Mouse (Mus musculus) embryo, embryonic 9.5 days (tissue): Measurements from ENCODE around the gene Fam171a2.

ENCODE experiments used
- DNase-seq: peaks from one replicate; pipeline ENCODE4 v3.0.0-alpha.2; 2017; ENCODE audit errors: extremely low spot score

Gene Fam171a2

DNA sequence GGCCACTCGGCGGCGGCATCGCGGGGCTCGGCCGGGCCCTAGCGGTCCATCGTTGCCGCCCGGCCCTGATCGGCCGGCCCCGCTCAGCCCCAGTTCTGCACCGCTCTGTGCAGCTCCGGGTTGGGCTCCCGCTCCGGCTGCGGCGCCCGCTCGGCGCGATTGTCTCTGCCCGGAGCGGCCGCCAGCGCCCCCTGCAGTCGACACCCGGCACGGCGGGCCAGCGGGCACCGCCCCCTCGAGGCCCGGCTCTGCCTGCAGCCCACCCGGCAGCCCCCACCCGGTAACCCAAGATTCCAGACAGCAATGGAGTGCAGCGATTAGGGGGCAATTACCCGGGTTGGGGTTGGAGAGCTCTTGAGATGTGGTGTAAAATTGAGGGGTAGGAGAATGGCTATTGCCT lies at the start of gene Fam171a2:
Gene Fam171a2, minus strand, starts transcription at position 186 of the 400 bp plus-strand sequence.
- peak; percentile 92 for DNase-seq

DNA sequence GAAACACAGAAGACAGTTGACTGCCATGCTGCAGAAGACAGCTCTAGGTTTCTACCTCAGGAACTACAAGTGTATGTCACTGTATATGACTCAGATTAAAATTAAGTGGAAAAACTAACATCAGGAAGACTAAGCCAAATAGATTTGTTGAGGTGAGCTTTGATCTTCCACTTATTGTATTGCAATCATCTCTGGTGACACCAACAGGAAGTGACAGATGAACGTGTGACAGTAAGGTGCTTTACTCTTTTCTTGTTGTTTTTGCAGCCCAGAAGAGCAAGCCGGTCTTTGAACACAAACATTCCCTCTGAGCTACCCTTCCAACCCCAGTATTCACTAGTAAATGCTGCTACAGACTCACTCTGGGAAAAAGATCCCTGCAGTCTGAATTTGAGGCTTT lies 49.2 kb upstream of the Fam171a2 start:
- no peak for DNase-seq

DNA sequence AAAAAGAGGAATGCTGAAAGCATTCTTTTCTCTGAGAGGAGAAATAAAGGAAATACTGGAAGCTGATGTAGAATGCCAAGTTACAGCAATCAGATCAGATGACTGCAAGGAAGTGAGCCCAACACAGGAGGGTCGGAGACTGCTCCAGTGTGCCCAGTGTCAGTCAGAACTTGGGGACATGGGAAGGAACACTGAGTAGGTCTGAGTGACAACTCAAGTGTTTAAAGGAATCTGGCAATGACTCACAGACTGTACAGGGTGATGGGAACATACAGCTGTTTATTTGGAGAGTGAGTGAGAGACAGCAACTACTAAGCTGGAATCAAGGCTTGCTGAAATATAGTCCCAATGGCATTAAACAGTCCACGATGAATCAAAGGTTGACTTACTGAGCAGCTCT lies 48.7 kb upstream of the Fam171a2 start:
- DNase-seq: no peak

DNA sequence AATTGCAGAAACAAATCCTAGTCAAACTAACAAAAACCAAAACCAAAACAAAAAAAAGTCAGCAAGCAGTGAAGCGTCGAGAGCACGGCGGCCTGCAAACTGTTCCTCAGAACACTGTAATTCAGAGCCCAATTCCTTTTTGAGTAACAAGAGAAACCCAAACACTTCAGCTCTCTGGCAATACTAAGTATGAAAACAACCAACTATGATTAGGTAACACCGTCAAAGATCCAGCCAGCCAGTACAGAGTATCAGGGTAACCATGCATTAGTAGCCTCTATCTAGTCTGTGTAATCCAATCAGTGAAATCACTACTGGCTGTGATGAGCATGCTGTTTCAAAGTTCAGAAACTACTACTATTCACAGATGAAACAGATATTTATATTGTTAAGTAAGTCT lies 48.3 kb upstream of the Fam171a2 start:
- DNase-seq: no peak

DNA sequence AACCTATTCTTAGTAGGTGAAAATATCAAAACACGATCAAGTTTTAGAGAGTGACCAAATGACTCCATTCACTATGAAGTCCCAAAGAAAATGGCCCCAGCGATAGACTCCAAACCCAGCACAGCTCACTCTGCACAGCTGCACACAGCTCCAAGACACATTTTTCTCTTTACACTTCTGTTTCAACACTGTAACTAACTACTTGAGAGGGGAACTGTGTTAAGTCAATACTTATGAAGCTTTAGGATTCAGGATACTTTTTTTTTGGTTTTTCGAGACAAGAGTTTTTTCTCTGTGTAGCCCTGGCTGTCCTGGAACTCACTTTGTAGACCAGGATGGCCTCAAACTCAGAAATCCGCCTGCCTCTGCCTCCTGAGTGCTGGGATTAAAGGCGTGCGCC lies 47.6 kb upstream of the Fam171a2 start:
- DNase-seq: no peak

DNA sequence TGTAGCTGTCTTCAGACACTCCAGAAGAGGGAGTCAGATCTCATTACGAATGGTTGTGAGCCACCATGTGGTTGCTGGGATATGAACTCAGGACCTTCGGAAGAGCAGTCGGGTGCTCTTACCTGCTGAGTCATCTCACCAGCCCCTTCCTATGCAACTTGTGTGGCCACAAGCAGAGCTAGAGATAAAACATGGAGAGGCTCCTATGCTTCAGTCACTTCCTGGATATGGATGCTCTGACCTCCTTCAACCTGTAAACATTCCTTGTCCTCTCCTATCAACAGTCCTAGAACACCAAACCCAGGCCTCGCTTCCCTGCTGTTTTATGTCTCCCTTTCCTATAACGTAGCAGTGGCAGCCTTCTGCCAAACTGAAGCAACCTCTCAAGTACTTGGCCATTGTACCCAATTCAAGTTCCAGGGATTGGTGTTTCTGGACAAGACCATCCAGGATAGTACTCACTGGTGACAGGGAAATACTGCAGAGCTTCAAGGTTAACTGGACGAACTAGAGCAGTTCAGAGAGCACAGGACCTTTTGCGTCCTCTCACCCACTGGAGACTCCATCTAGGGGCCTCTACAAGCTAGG lies 46.7 kb upstream of the Fam171a2 start:
- DNase-seq: no peak

DNA sequence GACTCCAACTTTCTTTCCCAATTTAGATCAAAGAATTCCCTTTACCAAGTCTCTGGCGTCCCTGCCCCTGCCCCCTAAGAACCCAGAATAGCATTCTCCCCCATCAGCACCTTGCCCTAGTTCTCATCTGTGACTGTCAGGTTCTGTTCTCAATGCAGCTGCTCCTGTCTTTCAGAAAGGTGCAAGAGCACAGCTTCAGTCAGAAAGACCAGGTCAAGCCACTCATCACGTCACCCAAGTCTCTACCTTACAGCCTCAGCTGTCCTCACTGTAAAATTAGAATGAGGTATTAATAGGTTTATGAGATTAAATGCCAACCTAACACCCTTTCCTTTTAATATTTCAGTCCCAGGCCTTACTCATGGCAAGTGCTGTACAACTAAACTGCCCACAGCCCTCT lies 45.8 kb upstream of the Fam171a2 start:
- DNase-seq: no peak

DNA sequence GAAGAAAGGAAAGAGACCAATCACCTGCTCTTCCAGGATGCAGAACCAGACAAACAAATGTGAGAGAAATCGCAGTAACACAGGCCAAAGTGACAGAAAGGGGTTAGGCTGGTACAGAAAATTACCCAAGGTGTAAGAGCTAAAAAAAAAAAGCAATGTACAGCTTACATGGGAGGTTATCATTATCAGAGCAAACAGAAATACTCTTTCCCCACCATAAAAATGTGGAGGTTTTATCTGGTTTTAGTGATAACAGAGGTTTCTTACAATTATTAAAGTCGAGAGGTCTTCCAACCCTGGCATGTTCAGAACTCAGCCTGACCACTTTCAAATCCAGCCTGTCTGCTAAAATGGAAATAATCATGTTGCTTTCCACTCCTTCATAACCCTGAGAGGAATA lies 40.4 kb upstream of the Fam171a2 start:
- DNase-seq: no peak

DNA sequence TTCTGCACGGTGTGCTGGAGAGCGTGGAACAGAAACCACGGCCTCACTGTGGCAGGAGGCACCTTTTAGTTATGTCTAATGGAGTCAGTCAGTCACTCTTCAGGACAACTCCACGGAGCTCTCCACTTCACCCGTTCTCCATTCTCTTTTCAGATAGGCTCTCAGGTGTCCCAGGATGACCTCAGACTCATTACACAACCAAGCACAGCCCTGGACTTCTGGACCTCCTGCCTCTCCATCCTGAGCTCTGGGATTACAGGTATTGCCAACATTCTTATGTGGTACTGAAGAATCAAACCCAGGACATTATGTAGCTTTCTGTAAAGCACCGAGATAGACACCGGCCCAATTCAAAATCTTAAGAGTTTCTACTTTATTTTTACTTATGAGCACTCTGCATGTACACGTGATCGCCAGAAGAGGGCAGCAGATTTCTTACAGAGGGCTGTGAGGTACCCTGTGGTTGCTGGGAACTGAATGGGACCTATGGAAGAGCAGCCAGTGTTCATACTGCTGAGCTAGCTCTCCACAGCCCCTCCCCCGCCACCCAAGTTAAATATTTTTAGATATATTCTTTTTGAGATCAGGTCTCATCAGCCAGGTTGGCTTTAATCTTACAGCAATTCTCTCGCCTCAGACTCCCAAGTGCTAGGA lies 39.4 kb upstream of the Fam171a2 start:
- peak; percentile 35 for DNase-seq

DNA sequence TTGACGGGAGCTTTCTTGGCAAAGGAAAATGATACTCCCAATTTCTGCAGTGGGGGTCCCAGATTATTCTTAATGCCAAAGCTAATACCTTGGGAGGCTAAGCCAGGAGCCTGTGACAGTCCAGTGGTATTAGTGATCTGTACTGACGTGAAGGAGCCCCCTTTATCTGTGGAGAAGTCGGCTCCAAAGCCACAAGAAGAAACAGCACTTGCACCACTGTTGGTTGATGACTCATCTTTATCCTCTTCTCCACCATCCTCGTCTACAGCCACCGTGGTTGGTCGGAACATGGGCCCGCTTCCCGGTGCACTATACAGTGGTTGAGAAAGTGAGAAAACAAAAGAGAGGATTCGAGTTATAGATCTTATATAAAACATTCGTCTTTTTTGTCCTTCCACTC lies 34.3 kb upstream of the Fam171a2 start:
- no peak for DNase-seq

DNA sequence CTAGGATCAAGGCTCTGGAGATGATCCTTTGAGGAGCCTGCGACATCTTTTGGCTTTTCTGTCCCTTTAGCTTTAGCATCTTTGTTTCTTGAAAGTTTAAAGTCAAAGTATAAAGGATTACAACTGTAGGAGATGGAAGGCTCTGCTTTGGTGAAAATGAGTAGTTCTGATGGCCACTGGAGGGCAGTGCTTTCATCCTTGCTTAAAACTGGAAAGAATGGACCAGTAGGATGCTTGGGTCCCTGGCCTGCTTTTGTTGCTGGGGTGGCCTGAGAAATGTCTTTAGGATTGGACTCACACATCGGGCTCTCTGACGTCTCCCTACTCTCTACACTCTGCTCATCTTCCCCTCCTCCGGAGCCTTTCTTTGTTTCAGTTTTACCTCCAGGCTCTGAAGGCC lies 33.4 kb upstream of the Fam171a2 start:
- no peak for DNase-seq

DNA sequence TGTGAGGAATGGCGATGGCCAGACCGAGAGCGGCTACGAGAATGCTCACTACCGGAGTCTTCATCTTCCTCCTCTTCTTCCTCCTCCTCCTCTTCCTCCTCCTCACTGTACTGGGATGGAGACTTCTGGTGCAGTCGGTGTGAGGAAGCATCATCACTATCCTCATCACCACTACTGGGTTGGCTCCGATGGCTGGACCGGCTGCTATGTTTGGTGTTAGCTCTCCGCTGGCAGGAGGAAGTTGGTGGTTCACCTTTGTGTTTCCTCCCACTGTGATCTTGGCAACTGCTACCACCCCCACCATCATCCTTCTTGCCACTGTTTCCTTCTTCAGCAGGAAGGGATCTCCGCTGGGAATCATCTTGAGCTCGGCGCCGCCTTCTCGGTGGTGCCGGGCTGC lies 32.6 kb upstream of the Fam171a2 start:
- DNase-seq: no peak

DNA sequence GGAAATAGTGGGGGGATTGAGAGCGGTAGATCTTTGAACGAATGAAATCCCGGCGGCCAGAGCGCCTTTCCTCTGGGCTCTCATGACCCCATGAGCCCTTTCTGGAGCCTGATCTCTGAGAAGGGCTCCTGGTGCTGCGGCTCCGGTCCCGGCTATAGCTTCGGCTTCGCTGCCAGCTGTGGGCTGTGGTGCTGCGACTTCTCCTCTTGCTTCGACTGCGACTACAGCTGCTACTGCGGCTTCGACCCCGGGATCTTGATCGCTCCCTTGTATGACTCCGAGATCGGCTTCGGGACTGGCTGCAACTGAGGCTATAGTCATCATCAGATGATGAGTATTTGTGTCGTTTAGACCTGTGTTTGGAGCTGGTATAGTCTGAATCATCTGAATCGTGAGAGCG lies 32.1 kb upstream of the Fam171a2 start:
- DNase-seq: no peak

DNA sequence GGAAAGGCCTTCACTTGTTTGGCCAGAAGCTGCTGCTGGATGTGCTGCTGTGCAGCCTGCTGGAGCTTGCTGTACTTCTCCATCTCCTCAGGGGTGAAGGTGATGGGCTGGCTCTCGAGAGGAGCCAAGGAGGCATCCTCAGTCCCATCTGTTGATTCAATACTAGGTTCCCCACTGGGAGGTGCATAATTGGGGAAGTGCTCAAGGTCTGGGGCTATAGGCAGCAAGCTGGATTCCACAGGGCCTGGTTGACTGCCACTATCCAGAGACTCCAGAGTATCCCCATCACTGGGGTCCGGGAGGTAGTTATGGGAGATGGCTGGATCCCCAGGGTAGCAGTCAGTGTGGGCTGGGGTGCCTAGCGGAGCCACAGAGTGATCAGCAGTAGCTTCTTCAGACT lies 31.2 kb upstream of the Fam171a2 start:
- DNase-seq: no peak

DNA sequence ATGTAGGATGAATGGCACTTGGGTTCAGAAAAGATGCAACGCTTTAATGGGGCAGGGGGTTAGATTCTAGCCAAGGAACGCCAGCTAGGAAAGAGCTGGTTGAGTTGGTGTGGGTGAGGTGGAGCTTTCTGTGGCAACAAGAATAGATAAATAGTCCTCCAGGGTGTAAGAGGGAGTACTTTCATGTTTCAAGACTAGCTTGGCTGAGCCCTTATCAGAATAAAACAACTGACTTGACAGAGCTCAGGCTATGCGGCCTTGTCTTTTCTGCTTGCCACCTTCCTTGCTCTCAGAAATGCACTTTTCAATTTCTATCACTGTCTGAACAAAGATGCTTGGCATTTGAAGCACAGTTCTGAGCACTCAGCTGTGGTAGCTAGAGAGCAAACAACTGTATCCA lies 27.5 kb upstream of the Fam171a2 start:
- DNase-seq: no peak

DNA sequence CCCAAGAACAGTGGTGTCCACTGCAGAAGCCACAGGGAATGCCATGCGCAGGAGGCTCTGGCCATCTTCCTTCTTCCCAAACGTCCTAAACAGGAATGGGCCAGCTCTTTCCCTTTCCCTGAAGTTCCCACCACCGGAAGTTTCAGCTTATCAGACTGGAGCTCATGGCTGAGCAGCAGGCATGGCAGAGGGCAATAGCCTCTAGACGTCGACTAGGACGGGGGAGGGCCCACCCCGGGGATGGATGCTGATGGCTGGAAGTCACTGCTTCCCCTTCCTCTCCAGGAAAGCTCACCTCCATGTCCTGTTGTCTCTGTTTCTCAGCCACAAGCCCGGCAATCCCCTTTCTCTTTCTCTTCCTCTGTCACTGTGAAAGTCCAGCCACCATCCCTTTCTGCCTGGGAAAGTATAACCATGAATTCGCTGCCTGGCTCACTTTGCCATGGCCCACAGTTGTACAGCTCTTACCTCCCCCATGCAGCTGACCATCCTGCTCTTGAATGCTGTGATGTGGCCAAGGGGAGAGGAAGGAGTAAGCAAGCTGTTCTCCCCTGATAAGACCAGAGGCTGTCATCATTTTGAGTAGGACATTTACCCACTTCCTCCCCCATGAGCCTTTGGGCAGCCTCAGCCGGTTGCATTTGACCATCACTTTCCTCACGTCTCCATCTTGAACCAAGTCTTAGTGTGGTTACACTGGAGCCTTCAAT lies 22.3 kb upstream of the Fam171a2 start, which contains the start of gene Itga2b:
Gene Itga2b, minus strand, starts transcription at position 475 of the 710 bp plus-strand sequence.
- no peak for DNase-seq

DNA sequence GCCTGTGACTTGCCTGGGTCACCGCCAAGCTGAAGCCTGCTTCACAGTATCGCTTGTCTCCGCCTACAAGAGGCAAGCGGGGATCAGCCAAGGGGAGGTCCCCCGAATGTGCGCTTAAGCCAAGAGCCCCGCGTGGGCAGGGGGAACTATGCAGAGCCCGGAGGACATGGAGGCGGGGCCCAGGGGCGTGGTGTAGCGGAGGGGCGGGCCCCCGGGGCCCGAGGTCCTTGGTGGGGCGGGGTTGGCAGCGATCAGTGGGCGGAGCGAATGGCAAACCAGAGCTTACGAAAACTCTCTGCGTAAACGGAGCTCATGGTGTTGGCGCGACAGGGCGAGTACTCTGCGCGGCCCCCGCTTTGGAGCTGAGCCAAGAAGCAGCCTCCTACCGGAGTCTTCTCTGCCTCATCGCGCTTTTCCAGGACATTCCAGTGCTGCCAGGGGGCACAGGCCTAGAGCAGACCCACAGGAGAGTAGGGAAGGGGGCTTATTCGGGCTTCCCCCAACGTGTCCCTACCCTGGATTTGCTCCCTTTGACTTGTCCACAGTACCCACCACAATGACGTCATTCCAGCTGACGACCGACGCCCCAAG lies 19.7 kb upstream of the Fam171a2 start:
- DNase-seq: peak; percentile 92

DNA sequence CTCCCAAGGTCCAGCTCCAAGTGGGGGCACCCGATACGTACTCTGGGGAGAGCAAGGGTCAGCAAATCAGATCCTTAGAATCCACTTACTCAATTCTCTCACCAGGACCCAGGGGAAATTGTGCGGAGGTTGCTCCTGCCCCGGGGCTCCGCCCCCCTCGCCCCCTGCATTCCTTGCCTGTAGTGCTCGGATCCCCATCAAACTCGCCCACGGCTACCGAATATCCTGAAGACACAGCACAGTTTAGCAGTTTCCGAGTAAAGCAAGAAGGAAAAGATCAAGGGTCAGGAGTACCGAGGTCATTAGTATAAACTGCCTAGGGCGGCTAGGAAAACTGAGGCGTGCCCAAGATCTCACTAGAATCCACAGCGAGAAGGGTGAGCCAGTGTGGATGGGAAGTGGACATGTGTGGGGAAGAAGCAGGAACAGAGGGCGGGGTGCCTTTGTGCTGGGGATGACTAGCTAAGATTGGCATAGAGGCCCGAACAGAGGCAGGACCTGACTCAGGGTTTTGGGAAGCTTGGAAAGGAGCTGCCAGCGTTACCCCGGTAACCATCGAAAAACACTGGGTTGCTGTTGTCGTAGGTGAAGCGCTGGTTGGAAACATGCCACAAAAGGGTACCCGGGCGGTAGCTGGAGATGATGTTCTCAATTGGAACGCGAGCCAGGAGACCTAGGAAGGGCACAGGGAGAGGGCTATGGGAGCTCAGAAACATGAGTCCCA lies 18.4 kb upstream of the Fam171a2 start:
- peak; percentile 46 for DNase-seq

DNA sequence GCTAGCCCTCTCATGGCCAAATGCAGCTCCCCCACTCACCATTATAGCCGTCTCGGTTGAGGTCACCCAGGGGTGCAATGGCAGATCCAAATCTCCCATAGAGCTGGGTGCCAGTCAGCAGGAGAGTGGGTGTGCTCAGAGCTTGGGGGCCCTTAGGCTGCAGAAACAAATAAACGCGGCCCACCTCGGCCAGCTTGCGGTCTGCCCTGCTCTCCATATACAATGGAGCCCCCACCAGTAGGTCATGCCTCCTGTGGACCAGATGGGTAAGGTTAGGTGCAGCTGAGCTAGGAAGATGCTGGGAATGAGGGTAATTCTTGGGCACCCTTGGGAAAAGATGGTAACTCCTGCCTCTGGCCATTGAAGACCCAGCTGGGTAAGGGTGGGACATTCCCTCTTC lies 17.4 kb upstream of the Fam171a2 start:
- DNase-seq: no peak

DNA sequence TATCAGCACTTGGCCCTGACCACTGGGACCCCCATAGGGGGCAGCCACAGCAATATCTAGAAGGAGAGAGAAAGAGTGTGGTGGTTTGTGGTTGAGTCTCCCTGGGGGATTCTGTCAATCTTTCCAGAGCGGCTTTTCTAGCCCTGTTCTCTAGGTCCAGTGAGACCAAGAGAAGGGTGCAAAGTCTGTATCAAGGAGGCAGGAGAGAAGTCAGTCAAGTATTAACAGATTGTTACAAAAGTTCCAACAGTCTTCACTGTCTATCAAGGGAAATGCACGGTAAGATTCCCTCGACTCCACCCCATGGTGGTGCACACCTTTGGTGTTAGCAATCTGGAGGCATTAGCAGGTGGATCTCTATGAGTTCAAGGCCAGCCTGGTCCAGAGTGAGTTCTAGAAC lies 14.3 kb upstream of the Fam171a2 start:
- no peak for DNase-seq

DNA sequence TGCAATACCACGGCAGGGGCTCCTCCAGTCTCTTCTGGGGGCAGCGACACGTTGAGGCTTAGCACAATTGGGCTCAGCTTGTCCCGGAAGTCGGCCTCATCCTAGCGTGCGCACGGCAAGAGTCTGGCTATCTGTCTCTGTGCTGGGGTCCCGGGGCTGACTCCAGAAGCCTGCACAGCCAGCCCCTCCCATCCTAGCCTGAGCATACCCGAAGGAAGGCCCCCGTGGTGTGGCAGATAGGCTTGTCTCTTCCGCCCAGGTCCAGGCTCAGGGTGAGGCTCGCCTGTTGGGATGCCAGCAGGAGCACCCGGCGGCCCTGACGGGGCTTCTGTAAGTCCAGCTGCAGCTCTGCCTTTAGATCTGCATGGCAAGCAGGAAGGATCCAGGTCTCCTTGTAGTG lies 13.1 kb upstream of the Fam171a2 start:
- no peak for DNase-seq

DNA sequence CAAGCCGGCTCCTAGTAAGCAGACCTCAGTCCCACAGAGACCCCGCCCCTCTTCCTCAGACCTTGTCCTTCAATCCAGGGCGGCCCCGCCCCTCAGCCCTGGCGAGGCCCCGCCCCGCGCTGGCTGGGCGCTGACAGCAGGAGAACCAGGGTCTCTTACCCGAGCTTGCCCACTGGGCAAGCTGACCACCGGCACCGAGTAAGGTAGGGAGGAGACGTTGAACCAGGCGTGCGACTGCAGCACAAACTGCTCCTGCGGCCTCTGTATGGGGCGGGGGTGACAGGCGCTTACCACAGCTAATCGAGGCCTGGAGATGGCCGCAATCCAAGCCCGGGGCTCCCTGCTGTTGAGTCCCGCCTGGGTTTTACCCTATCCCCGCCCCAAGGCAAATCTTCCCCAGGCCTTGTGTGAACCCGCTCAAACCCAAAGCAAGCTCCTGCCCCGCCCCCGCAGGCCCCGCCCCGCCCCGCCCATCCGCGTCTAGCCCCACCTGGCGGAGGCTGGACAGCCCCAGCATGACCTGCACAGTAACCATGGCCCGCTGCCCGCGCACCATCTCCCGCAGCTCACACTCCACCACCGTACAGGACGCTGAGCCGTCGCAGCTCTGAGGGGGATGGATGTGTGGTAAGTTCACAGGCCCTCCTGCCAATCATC lies 8.4 kb upstream of the Fam171a2 start:
- peak; percentile 89 for DNase-seq
